36 mouse cellular contexts compared by ENCODE assay signal in the genomic region with DNA sequence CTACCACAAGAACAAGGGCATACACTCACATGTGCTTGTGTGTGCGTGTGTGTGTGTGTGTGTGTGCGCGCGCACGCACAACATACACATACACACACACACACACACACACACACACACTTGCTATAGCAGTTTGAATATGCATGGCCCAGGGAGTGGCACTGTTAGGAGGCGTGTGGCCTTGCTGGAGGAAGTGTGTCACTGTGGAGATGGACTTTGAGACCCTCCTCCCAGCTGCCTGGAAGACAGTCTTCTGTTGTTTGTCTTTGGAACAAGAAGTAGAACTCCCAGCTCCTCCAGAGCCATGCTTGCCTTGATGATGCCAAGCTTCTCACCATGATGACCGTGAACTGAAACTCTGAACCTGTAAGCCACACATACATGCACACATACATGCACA. TPM values are rescaled to one million over a fixed set of nuclear protein-coding genes. Genes with fewer than 3 reads are reported as not detected.
DNase-seq lines count a peak whose midpoint lies in the region; ATAC-seq and TF ChIP-seq lines count a peak whose summit lies in the region.
"Had no signal": no experiment of that assay in that cellular context is flagged by ENCODE, and none has a peak within 500 bp of the region (broad histone marks: within the 10 kb centered on the region; RNA-seq: fewer than 3 reads in every experiment).

No protein-coding gene starts in this region.

- no peak for TF ChIP-seq POLR2A in kidney, adult 2 months (IDR thresholded peaks at IDR 0.05; ENCODE audit: low read depth, low read length)

- H3K4me2 ChIP-seq in kidney, embryonic 15.5 days, result no peak overlapping the region
- H3K4me2 ChIP-seq in stomach, postnatal 0 days (replicated peaks; ENCODE audit: low read depth), result no peak overlapping the region
- H3K4me2 ChIP-seq: embryonic facial prominence, embryonic 13.5 days; forebrain, embryonic 13.5 days; heart, embryonic 11.5 days; hindbrain, embryonic 13.5 days had no signal

- no peak overlapping the region for H3K4me3 ChIP-seq in kidney, adult 2 months (ENCODE audit: insufficient read depth, low read depth, low read length)
- no peak overlapping the region for H3K4me3 ChIP-seq in kidney, embryonic 15.5 days (replicated peaks)
- H3K4me3 ChIP-seq in stomach, postnatal 0 days (ENCODE audit: low read depth, low read length), result no peak overlapping the region
- H3K4me3 ChIP-seq: embryonic facial prominence, embryonic 10.5 days; embryonic facial prominence, embryonic 13.5 days; erythroblast, embryonic 14.5 days; forebrain, embryonic 10.5 days; forebrain, embryonic 13.5 days; gastrocnemius, adult 2 months; hindbrain, embryonic 10.5 days; hindbrain, embryonic 13.5 days had no signal

- H3K36me3 ChIP-seq in kidney, adult 2 months (ENCODE audit: control insufficient read depth, insufficient read depth, low read length), result no peaks in the 10 kb centered on the region
- no peaks in the 10 kb centered on the region for H3K36me3 ChIP-seq in kidney, embryonic 15.5 days
- H3K36me3 ChIP-seq in stomach, postnatal 0 days (ENCODE audit: control insufficient read depth, insufficient read depth, low read length), result no peaks in the 10 kb centered on the region
- H3K36me3 ChIP-seq: embryonic facial prominence, embryonic 10.5 days; embryonic facial prominence, embryonic 13.5 days; forebrain, embryonic 10.5 days; hindbrain, embryonic 10.5 days; hindbrain, embryonic 13.5 days had no signal

- no peak for TF ChIP-seq EP300 in stomach, postnatal 0 days (optimal IDR thresholded peaks at IDR 0.05)

- no peaks in the 10 kb centered on the region for H3K9me3 ChIP-seq in kidney, embryonic 15.5 days (replicated peaks)
- no peaks in the 10 kb centered on the region for H3K9me3 ChIP-seq in stomach, postnatal 0 days (ENCODE audit: control insufficient read depth, low read length)
- H3K9me3 ChIP-seq: embryonic facial prominence, embryonic 10.5 days; embryonic facial prominence, embryonic 13.5 days; forebrain, embryonic 10.5 days; forebrain, embryonic 13.5 days; hindbrain, embryonic 10.5 days; hindbrain, embryonic 13.5 days had no signal

- no peak overlapping the region for H3K27ac ChIP-seq in kidney, adult 2 months (ENCODE audit: insufficient read depth, low read depth, low read length)
- no peak overlapping the region for H3K27ac ChIP-seq in kidney, embryonic 15.5 days
- H3K27ac ChIP-seq in stomach, postnatal 0 days (replicated peaks), result no peak overlapping the region
- H3K27ac ChIP-seq: embryonic facial prominence, embryonic 10.5 days; embryonic facial prominence, embryonic 13.5 days; forebrain, embryonic 10.5 days; forebrain, embryonic 13.5 days; gastrocnemius, adult 2 months; hindbrain, embryonic 10.5 days; hindbrain, embryonic 13.5 days had no signal

- ATAC-seq in kidney, embryonic 15.5 days (replicated peaks; ENCODE audit: low FRiP score), result no peak
- ATAC-seq in stomach, postnatal 0 days (ENCODE audit: low FRiP score, low TSS enrichment), result no peak
- ATAC-seq in megakaryocyte-erythroid progenitor cell, adult 5-6 weeks (replicated peaks; ENCODE audit: low FRiP score, low TSS enrichment, poor library complexity, severe bottlenecking), result no peak
- ATAC-seq: activated CD4-positive, CD25-positive, alpha-beta regulatory T cell, adult 4 months; forebrain, embryonic 13.5 days; forebrain, postnatal 0 days had no signal

- no peak overlapping the region for H3K9ac ChIP-seq in kidney, embryonic 15.5 days
- no peak overlapping the region for H3K9ac ChIP-seq in stomach, postnatal 0 days (ENCODE audit: low read length)
- H3K9ac ChIP-seq: embryonic facial prominence, embryonic 13.5 days; forebrain, embryonic 13.5 days; forebrain, postnatal 0 days; hindbrain, embryonic 13.5 days had no signal

- TF ChIP-seq CTCF in kidney, adult 2 months (conservative IDR thresholded peaks at IDR 0.05; ENCODE audit: insufficient read depth, insufficient read length, low read depth, low read length), result no peak
- TF ChIP-seq CTCF in stomach, postnatal 0 days (IDR thresholded peaks at IDR 0.05; ENCODE audit: low read depth), result no peak

- H3K27me3 ChIP-seq in kidney, adult 2 months (replicated peaks; ENCODE audit: control insufficient read depth, insufficient read depth, low read length), result no peaks in the 10 kb centered on the region
- no peaks in the 10 kb centered on the region for H3K27me3 ChIP-seq in kidney, embryonic 15.5 days
- H3K27me3 ChIP-seq in stomach, postnatal 0 days (ENCODE audit: control insufficient read depth, insufficient read depth, low read length), result no peaks in the 10 kb centered on the region
- H3K27me3 ChIP-seq: embryonic facial prominence, embryonic 13.5 days; forebrain, embryonic 13.5 days; hindbrain, embryonic 13.5 days had no signal

- peak; percentile 2 for DNase-seq in kidney, adult 2 months
- DNase-seq in large intestine, adult 2 months (ENCODE audit: low read depth, low spot score), result peak; percentile 64
- DNase-seq in stomach, postnatal 0 days (ENCODE audit: low spot score), result peak; percentile 31
- DNase-seq in thymus, postnatal 25 days, result no peak
- no peak for DNase-seq in right cerebral cortex, postnatal 25 days
- DNase-seq: adrenal gland, adult 8-10 months; adrenal gland, postnatal 25 days; cerebellum, adult 11-12 months; cerebellum, adult 8-10 months; cerebellum, postnatal 10 days; cerebellum, postnatal 36 days; embryo, embryonic 11 days; forebrain, postnatal 0 days; gastrocnemius, adult 2 months; gastrocnemius, postnatal 14 days; heart, adult 11 months; heart, postnatal 36 days had no signal

- 90% methylated on average over 7 of the region's 7 CpGs for WGBS in kidney, adult 2 months
- WGBS in kidney, embryonic 15.5 days, result 84% methylated on average over 7 of the region's 7 CpGs
- WGBS in large intestine, adult 2 months, result 50% methylated on average over 7 of the region's 7 CpGs
- 85% methylated on average over 7 of the region's 7 CpGs for WGBS in stomach, postnatal 0 days

- H3K4me1 ChIP-seq in kidney, adult 2 months (ENCODE audit: control insufficient read depth, insufficient read depth, low read length), result no peaks in the 10 kb centered on the region
- 0 out of 2 replicates have a peak, but pooled peaks cover 3% of the 10 kb centered on the region for H3K4me1 ChIP-seq in kidney, embryonic 15.5 days
- H3K4me1 ChIP-seq in stomach, postnatal 0 days (replicated peaks; ENCODE audit: control insufficient read depth, insufficient read depth), result no peaks in the 10 kb centered on the region
- H3K4me1 ChIP-seq: embryonic facial prominence, embryonic 10.5 days; embryonic facial prominence, embryonic 13.5 days; forebrain, embryonic 10.5 days; forebrain, embryonic 13.5 days; hindbrain, embryonic 10.5 days; hindbrain, embryonic 13.5 days had no signal

RNA-seq across cellular contexts. Expression of a gene that starts 35.1 kb away (rescaled TPM):
- polyA plus RNA-seq in kidney, adult 2 months (2012; rRNA removed), result not detected in 2 replicates
- polyA plus RNA-seq in kidney, embryonic 15.5 days (2015; fragmentation: Nextera tagmentation; extraction: Ambion mirVana), result 0.09 TPM in 1 of 2 replicates, not detected in the other
- polyA plus RNA-seq in large intestine, adult 2 months (2012; rRNA removed), result 55.9 and 102 TPM in 2 replicates
- 4.7 and 5.0 TPM in 2 replicates for polyA plus RNA-seq in stomach, postnatal 0 days (2015; fragmentation: Nextera tagmentation; extraction: Ambion mirVana)
- total RNA-seq in megakaryocyte-erythroid progenitor cell, adult 5-6 weeks (2014; fragmentation: Nextera tagmentation), result not detected in 2 replicates
- total RNA-seq in megakaryocyte-erythroid progenitor cell, adult 5-6 weeks (2017), result not detected in 2 replicates
- total RNA-seq: adrenal gland, adult 8-10 months; adrenal gland, postnatal 25 days; ES-E14; forebrain, postnatal 0 days; gastrocnemius, adult 2 months; gastrocnemius, postnatal 14 days; gastrocnemius, postnatal 4 days; heart, adult 8-10 months; heart, postnatal 36 days had no signal
- polyA plus RNA-seq: activated CD4-positive, CD25-positive, alpha-beta regulatory T cell, adult 4 months; brain, embryonic 14.5 days; cortical plate, adult 2 months; embryonic facial prominence, embryonic 10.5 days; embryonic facial prominence, embryonic 13.5 days; forebrain, embryonic 10.5 days; forebrain, embryonic 13.5 days; forebrain, postnatal 0 days; frontal cortex, adult 2 months; heart, embryonic 11.5 days; heart, embryonic 14.5 days; heart, postnatal 0 days; hindbrain, embryonic 10.5 days; hindbrain, embryonic 13.5 days had no signal

RNA-seq across cellular contexts. Expression of a gene that starts 43.4 kb away (rescaled TPM):
- 0.22 and 1.3 TPM in 2 replicates for polyA plus RNA-seq in kidney, adult 2 months (2012; rRNA removed)
- polyA plus RNA-seq in kidney, embryonic 15.5 days (2015; fragmentation: Nextera tagmentation; extraction: Ambion mirVana), result 0.32 and 0.77 TPM in 2 replicates
- 0.64 and 1.3 TPM in 2 replicates for polyA plus RNA-seq in large intestine, adult 2 months (2012; rRNA removed)
- 0.59 and 0.86 TPM in 2 replicates for polyA plus RNA-seq in stomach, postnatal 0 days (2015; fragmentation: Nextera tagmentation; extraction: Ambion mirVana)
- 5.4 and 7.7 TPM in 2 replicates for total RNA-seq in megakaryocyte-erythroid progenitor cell, adult 5-6 weeks (2014; fragmentation: Nextera tagmentation)
- total RNA-seq in megakaryocyte-erythroid progenitor cell, adult 5-6 weeks (2017), result 1.4 and 4.7 TPM in 2 replicates
- total RNA-seq: ES-E14; heart, postnatal 36 days had no signal
- polyA plus RNA-seq: erythroblast, embryonic 14.5 days; heart, embryonic 11.5 days; heart, embryonic 14.5 days had no signal

Comparison
In these comparisons a context has a peak if more than half of its experiments do, and no peak if none do; other contexts are left out.
1. DNase-seq: peak in kidney, adult 2 months (single experiment), large intestine, adult 2 months (single experiment) and stomach, postnatal 0 days (single experiment); none in thymus, postnatal 25 days (single experiment) and right cerebral cortex, postnatal 25 days (single experiment).